Mouse (Mus musculus): ENCODE measurements around the gene Slc8b1.

Slc8b1 gene

GRCm38 (mm10) chr5:120570289-120570897 is 59.4 kb downstream of the Slc8b1 start:
- no peak for DNase-seq

DNA sequence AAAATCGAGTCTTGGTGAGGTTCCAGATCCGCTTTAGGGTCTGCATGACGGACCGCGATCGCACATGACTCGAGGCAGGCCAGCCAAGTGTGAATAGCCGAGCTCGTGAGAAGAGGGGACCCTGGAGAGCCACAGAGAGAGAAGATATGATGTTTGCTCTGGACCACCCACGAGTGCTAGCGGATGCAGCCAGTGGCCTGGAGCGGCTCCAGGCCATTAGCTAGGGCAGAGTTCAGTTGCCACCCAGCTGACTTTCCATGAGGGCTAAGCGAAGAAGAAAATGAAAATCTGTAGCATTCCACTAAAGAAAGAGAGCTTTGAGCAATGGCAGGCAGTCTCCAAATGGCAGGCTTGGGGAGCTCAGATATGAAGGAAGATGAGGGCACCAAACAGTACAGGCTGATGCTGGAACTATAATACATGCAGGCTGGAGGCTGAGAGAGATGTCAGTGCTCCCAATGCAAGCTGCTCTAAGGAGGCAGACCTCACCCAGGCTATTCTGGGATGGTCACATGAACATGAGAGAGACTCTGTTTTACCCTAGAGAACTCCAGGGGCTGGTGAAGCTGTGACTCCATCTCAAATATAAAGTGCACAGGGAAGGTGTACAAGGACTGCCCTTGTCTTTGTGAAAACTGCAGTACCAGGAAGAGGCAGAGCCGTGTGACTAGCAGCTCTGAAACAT is 60.2 kb downstream of the Slc8b1 start:
- no peak for DNase-seq

GRCm38 (mm10) chr5:120574469-120575063 is 63.6 kb downstream of the Slc8b1 start:
- no peak for DNase-seq

- no peak for DNase-seq
These were observed 65.9 kb downstream of the Slc8b1 start for GRCm38 (mm10) chr5:120576781-120577301.

GRCm38 (mm10) chr5:120577935-120578441 is 67.0 kb downstream of the Slc8b1 start:
- no peak for DNase-seq

GRCm38 (mm10) chr5:120578504-120579081 is 67.6 kb downstream of the Slc8b1 start:
- no peak for DNase-seq

- no peak for DNase-seq
These were observed 68.4 kb downstream of the Slc8b1 start for GRCm38 (mm10) chr5:120579211-120579897.

- DNase-seq = no peak
These were observed 69.1 kb downstream of the Slc8b1 start for GRCm38 (mm10) chr5:120579898-120580626.

DNA sequence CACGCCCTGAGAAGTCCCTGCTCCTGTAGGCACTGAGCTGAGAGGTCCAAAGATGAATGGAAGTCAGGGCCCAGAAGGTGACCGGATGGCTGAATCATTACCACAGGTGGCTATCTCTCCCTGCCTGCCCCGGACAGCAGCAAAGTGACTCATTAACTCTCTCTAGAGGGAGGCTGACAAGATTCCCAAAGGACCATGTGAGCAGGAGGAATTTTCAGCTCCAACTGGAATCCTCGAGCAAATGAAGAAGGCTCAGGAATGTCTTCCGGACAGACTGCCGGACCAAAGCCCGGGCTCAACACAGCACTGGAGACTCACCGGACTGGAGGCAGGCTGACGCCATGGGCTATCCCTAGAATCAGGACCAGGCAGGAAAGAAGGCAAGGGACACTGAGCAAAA is 71.0 kb downstream of the Slc8b1 start:
- no peak for DNase-seq

GRCm38 (mm10) chr5:120583511-120583910 is 72.5 kb downstream of the Slc8b1 start:
- no peak for DNase-seq
